Mouse (Mus musculus): ENCODE results near the gene Eno1. TPM values are rescaled to one million over a fixed set of nuclear protein-coding genes. Genes with fewer than 3 reads are reported as not detected.
A peak's percentile ranks its signal among the peaks of the same experiment; 100 is the strongest.

The Eno1 gene
- total and polyA plus RNA-seq, 3 experiments = 1,109 to 1,985 (median 1,272) TPM

DNA sequence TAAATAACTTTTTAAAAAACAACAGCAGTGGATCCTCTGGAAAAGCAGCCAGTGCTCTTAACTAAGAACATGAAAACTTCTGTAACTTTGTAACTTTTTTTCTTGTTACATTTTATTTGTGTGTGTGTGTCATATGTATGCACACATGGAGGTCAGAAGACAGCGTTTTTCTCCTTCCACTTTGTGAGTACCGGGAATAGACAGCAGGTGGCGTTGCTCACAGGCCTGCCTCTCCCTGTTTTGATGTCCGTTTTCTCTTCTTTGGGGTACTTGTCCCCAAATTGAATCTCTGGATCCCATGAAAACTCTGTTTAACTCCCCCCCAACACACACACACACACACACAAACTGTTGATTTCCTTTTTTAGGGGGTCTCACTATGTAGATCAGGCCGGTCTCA, 22.6 kb upstream of the Eno1 start:
- TF ChIP-seq JUND (conservative IDR thresholded peaks at IDR 0.05; ENCODE audit: low read depth, low read length) (no peak), CTCF (conservative IDR thresholded peaks at IDR 0.05 in 1 of 2, IDR thresholded peaks at IDR 0.05 in 1 of 2; ENCODE audit: low read depth in 2 of 2, low read length in 2 of 2) (peak; percentile 35 to 59), SMC3 (IDR thresholded peaks at IDR 0.05; ENCODE audit: low read depth, low read length) (peak; percentile 35)
- no peak overlapping the region for H3K27ac ChIP-seq (ENCODE audit: insufficient read depth, low read depth)
- H3K79me2 ChIP-seq (replicated peaks; ENCODE audit: control insufficient read depth, extremely low read depth, insufficient read depth, poor library complexity, severe bottlenecking) = no peaks in the 10 kb centered on the region
- H3K9me3 ChIP-seq (replicated peaks; ENCODE audit: low read length) = no peaks in the 10 kb centered on the region
- H3K4me3 ChIP-seq (replicated peaks in 1 of 3; ENCODE audit: low read depth in 2 of 3, low read length in 2 of 3, poor library complexity in 1 of 3) = no peak overlapping the region
- in situ Hi-C loops (cut with MboI; ENCODE audit: low pct_ligation_motif_present, low pct_unique_long_range_greater_than_20kb, low sequenced_read_pairs) = no loop called here
- DNase-seq (ENCODE audit: extremely low read depth) = no peak
- H3K4me2 ChIP-seq (ENCODE audit: insufficient read depth, low read depth, poor library complexity, severe bottlenecking) = no peak overlapping the region
- peaks cover 7 to 13% of the 10 kb centered on the region in 2 experiments for H3K4me1 ChIP-seq (ENCODE audit: control insufficient read depth in 1 of 2, insufficient read depth in 2 of 2)
- H3K27me3 ChIP-seq (replicated peaks) = no peaks in the 10 kb centered on the region
- H3K9ac ChIP-seq (ENCODE audit: insufficient read depth, low read depth) = no peak overlapping the region
- dilution Hi-C loops (cut with MboI; ENCODE audit: extremely low pct_ligation_motif_present, extremely low pct_unique_long_range_greater_than_20kb, low sequenced_read_pairs) = no loop called here
- no peaks in the 10 kb centered on the region for H3K36me3 ChIP-seq (replicated peaks in 1 of 2; ENCODE audit: control insufficient read depth in 1 of 2, insufficient read depth in 1 of 2, low read length in 1 of 2)

DNA sequence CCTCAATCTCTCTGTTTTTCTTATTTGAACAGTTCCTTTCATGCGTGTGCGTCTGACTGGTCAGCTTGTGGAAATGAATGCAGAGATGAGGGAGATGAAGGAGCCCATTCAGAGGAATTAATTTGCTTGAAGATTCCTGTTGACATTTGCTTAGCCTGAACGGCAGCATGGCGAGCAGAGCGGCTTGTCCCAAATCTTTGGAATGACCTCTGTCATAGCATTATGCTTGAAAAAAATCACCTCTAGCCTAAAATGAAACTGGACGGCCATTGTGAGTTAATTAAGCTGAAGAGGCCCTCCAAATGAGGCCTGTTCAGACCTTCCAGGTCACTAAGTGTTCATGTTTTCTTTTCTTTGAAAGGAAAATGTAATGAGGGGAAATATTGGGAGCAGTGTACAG, 20.1 kb upstream of the Eno1 start:
- H3K36me3 ChIP-seq (replicated peaks in 1 of 2; ENCODE audit: control insufficient read depth in 1 of 2, insufficient read depth in 1 of 2, low read length in 1 of 2) = no peaks in the 10 kb centered on the region
- no peak for TF ChIP-seq NELFE (IDR thresholded peaks at IDR 0.05; ENCODE audit: low read depth, low read length)
- no peak for TF ChIP-seq POLR2AphosphoS2 (IDR thresholded peaks at IDR 0.05; ENCODE audit: low read depth, low read length)
- TF ChIP-seq CTCF (conservative IDR thresholded peaks at IDR 0.05 in 1 of 2, IDR thresholded peaks at IDR 0.05 in 1 of 2; ENCODE audit: low read depth in 2 of 2, low read length in 2 of 2) = no peak
- no peak for TF ChIP-seq KAT2A (IDR thresholded peaks at IDR 0.05; ENCODE audit: insufficient replicate concordance, low read length)
- TF ChIP-seq USF2 (conservative IDR thresholded peaks at IDR 0.05; ENCODE audit: low read depth, low read length) = no peak
- TF ChIP-seq USF1 (IDR thresholded peaks at IDR 0.05; ENCODE audit: low read depth, low read length) = no peak
- TF ChIP-seq ZMIZ1 (IDR thresholded peaks at IDR 0.05; ENCODE audit: low read depth, low read length) = no peak
- TF ChIP-seq RCOR1 (conservative IDR thresholded peaks at IDR 0.05; ENCODE audit: low read depth, low read length) = no peak
- TF ChIP-seq ZKSCAN1 (IDR thresholded peaks at IDR 0.05; ENCODE audit: borderline replicate concordance, low read depth, low read length) = no peak
- TF ChIP-seq CHD2 (IDR thresholded peaks at IDR 0.05; ENCODE audit: low read length) = no peak
- TF ChIP-seq MAX (IDR thresholded peaks at IDR 0.05; ENCODE audit: low read length) = no peak
- TF ChIP-seq JUN (IDR thresholded peaks at IDR 0.05; ENCODE audit: insufficient read depth, low read depth, low read length) = no peak
- no peak for TF ChIP-seq EP300 (IDR thresholded peaks at IDR 0.05; ENCODE audit: low read length)
- TF ChIP-seq MYC (IDR thresholded peaks at IDR 0.05; ENCODE audit: low read depth, low read length) = no peak
- no peak for TF ChIP-seq NRF1 (IDR thresholded peaks at IDR 0.05; ENCODE audit: low read depth, low read length)
- TF ChIP-seq HCFC1 (IDR thresholded peaks at IDR 0.05; ENCODE audit: low read depth, low read length) = no peak
- no peak for TF ChIP-seq TBP (conservative IDR thresholded peaks at IDR 0.05; ENCODE audit: low read depth, low read length)
- no peak for TF ChIP-seq ELF1 (IDR thresholded peaks at IDR 0.05; ENCODE audit: low read depth, low read length)
- no peak for TF ChIP-seq E2F4 (IDR thresholded peaks at IDR 0.05; ENCODE audit: insufficient replicate concordance, low read depth, low read length)
- in situ Hi-C loops (cut with MboI; ENCODE audit: low pct_ligation_motif_present, low pct_unique_long_range_greater_than_20kb, low sequenced_read_pairs) = loop anchor here (5.0 kb wide), 1 partner anchor 79 kb away; no protein-coding TSS in a partner anchor
- no peaks in the 10 kb centered on the region for H3K79me2 ChIP-seq (replicated peaks; ENCODE audit: control insufficient read depth, extremely low read depth, insufficient read depth, poor library complexity, severe bottlenecking)
- H3K27me3 ChIP-seq (replicated peaks) = no peaks in the 10 kb centered on the region
- no peaks in the 10 kb centered on the region for H3K9me3 ChIP-seq (replicated peaks; ENCODE audit: low read length)
- H3K27ac ChIP-seq (ENCODE audit: insufficient read depth, low read depth) = no peak overlapping the region
- dilution Hi-C loops (cut with MboI; ENCODE audit: extremely low pct_ligation_motif_present, extremely low pct_unique_long_range_greater_than_20kb, low sequenced_read_pairs) = no loop called here
- no peak for DNase-seq (ENCODE audit: extremely low read depth)
- no peak overlapping the region for H3K4me2 ChIP-seq (ENCODE audit: insufficient read depth, low read depth, poor library complexity, severe bottlenecking)
- no peak overlapping the region for H3K4me3 ChIP-seq (replicated peaks in 1 of 3; ENCODE audit: low read depth in 2 of 3, low read length in 2 of 3, poor library complexity in 1 of 3)
- peaks cover 7 to 13% of the 10 kb centered on the region in 2 experiments for H3K4me1 ChIP-seq (ENCODE audit: control insufficient read depth in 1 of 2, insufficient read depth in 2 of 2)
- H3K9ac ChIP-seq (ENCODE audit: insufficient read depth, low read depth) = no peak overlapping the region

All from CH12.LX (cell line).